Mouse (Mus musculus) ES-E14 (cell line): Measurements from ENCODE around the gene Olfr251. TPM values are rescaled to one million over a fixed set of nuclear protein-coding genes. Genes with fewer than 3 reads are reported as not detected.

Source experiments
- DNase-seq: peaks from one replicate; pipeline ENCODE4 v3.0.0-alpha.2; 2013; ENCODE audit warnings: low read depth, low spot score
- H3K27ac ChIP-seq: 2 replicates; pipeline ENCODE4 v1.5.1; 2012; ENCODE audit warnings: low read depth, mild to moderate bottlenecking, low read length, moderate library complexity, mixed read lengths; ENCODE audit not compliant: poor library complexity, insufficient read depth, severe bottlenecking
- H3K36me3 ChIP-seq: 2 replicates; pipeline ENCODE4 v1.6.1; 2012; ENCODE audit warnings: mild to moderate bottlenecking, low read length, moderate library complexity, mixed read lengths; ENCODE audit not compliant: control insufficient read depth, poor library complexity, insufficient read depth, severe bottlenecking
- H3K4me1 ChIP-seq, 2 experiments: fragments of 150-350 bp in 1 of 2; sonication (generic) in 1 of 2; 2 replicates each; pipeline ENCODE4 v1.6.1; 2012; ENCODE audit warnings: low read length in 2 of 2, mild to moderate bottlenecking in 1 of 2, mixed read lengths in 1 of 2; ENCODE audit not compliant: control insufficient read depth in 2 of 2, insufficient read depth in 2 of 2, poor library complexity in 1 of 2
- H3K4me3 ChIP-seq, 2 experiments: fragments of 150-350 bp in 1 of 2; sonication (generic) in 1 of 2; 2 replicates each; pipeline ENCODE4 v1.5.1; 2012; ENCODE audit warnings: low read length in 2 of 2, low read depth in 1 of 2, mild to moderate bottlenecking in 1 of 2, mixed read lengths in 1 of 2; ENCODE audit not compliant: insufficient read depth in 1 of 2, poor library complexity in 1 of 2, severe bottlenecking in 1 of 2
- H3K9ac ChIP-seq: 2 replicates; pipeline ENCODE4 v1.6.1; 2012; ENCODE audit warnings: low read depth, mild to moderate bottlenecking, low read length, mixed read lengths; ENCODE audit not compliant: poor library complexity, insufficient read depth, severe bottlenecking
- H3K9me3 ChIP-seq: fragments of 150-350 bp; sonication (generic); 2 replicates; pipeline ENCODE4 v1.6.1; 2012; ENCODE audit warnings: low read depth, mild to moderate bottlenecking, low read length; ENCODE audit not compliant: control insufficient read depth, insufficient read depth
- CHD2 ChIP-seq: IDR thresholded peaks from 2 replicates; pipeline ENCODE4 v1.6.1; 2014; ENCODE audit warnings: mild to moderate bottlenecking, low read depth, low read length, inconsistent platforms
- HCFC1 ChIP-seq: IDR thresholded peaks from 2 replicates; pipeline ENCODE4 v1.6.1; 2012; ENCODE audit warnings: low read length, inconsistent platforms, borderline replicate concordance; ENCODE audit not compliant: insufficient read depth
- MAFK ChIP-seq: IDR thresholded peaks from 2 replicates; pipeline ENCODE4 v1.6.1; 2014; ENCODE audit warnings: mild to moderate bottlenecking, low read depth, low read length, inconsistent platforms; ENCODE audit not compliant: insufficient read depth
- ZC3H11A ChIP-seq: IDR thresholded peaks from 2 replicates; pipeline ENCODE4 v1.6.1; 2012; ENCODE audit warnings: low read depth, mild to moderate bottlenecking, inconsistent platforms, low read length, borderline replicate concordance
- ZNF384 ChIP-seq: IDR thresholded peaks from 2 replicates; pipeline ENCODE4 v1.6.1; 2012; ENCODE audit warnings: low read depth, low read length, inconsistent platforms
- in situ Hi-C, 2 experiments: fragments of 600-800 bp; cut with MboI; formaldehyde crosslinking; loops; one replicate each; pipeline ENCODE4 v1.15.1; 2025; ENCODE audit warnings: low sequenced_read_pairs in 2 of 2, inconsistent platforms in 1 of 2; ENCODE audit not compliant: unreplicated experiment in 2 of 2
- total RNA-seq: library from RNA; depleted of rRNA; stranded (reverse); fragments of 300-350 nt; gene quantifications from 2 replicates; pipeline ENCODE4 v1.2.3, GENCODE M21; 2012; rRNA removed

Olfr251 gene
- total RNA-seq: not detected in 2 replicates

GRCm38 (mm10) chr9:38376786-38377185 lies at the start of gene Olfr251:
TSS of gene Olfr251 (plus strand) at chr9:38377086.
- no peaks in the 10 kb centered on the region for H3K4me1 ChIP-seq
- H3K36me3 ChIP-seq: no peaks in the 10 kb centered on the region
- TF ChIP-seq HCFC1: no peak
- no peak for TF ChIP-seq ZNF384
- TF ChIP-seq MAFK: no peak
- TF ChIP-seq ZC3H11A: no peak
- TF ChIP-seq CHD2: no peak
- no peak within 1 kb of the TSS for H3K9ac ChIP-seq
- H3K27ac ChIP-seq: no peak within 1 kb of the TSS
- in situ Hi-C loops: no loop called here
- H3K9me3 ChIP-seq: no peaks in the 10 kb centered on the region
- no peak for DNase-seq
- H3K4me3 ChIP-seq: no peak within 1 kb of the TSS

- Histone ChIP-seq H3K36me3 (no peaks in the 10 kb centered on the region), H3K9ac (no peak within 1 kb of the TSS), H3K9me3 (no peaks in the 10 kb centered on the region), H3K4me1 (no peaks in the 10 kb centered on the region), H3K4me3 (no peak within 1 kb of the TSS), H3K27ac (no peak within 1 kb of the TSS)
- TF ChIP-seq ZC3H11A (no peak), CHD2 (no peak), MAFK (no peak), HCFC1 (no peak), ZNF384 (no peak)
- in situ Hi-C loops: no loop called here
- no peak for DNase-seq
Observed at GRCm38 (mm10) chr9:38328760-38329159, 48.1 kb upstream of the Olfr251 start, which contains the start of gene Olfr25. TSS of gene Olfr25 (plus strand) at chr9:38329060.

GRCm38 (mm10) chr9:38348111-38348510 lies 28.8 kb upstream of the Olfr251 start, which contains the start of gene Olfr898:
TSS of gene Olfr898 (plus strand) at chr9:38348411.
- in situ Hi-C loops: no loop called here
- DNase-seq: no peak

GRCm38 (mm10) chr9:38366596-38366995 lies 10.3 kb upstream of the Olfr251 start, which contains the start of gene Olfr250:
TSS of gene Olfr250 (plus strand) at chr9:38366896.
- no peak for DNase-seq
- TF ChIP-seq CHD2 (no peak), MAFK (no peak), ZNF384 (no peak), ZC3H11A (no peak), HCFC1 (no peak)
- Histone ChIP-seq H3K9me3 (no peaks in the 10 kb centered on the region), H3K9ac (no peak within 1 kb of the TSS), H3K36me3 (no peaks in the 10 kb centered on the region), H3K4me1 (no peaks in the 10 kb centered on the region), H3K27ac (no peak within 1 kb of the TSS), H3K4me3 (no peak within 1 kb of the TSS)
- in situ Hi-C loops: no loop called here

More at GRCm38 (mm10) chr9:38348111-38348510, 28.8 kb upstream of the Olfr251 start, which contains the start of gene Olfr898:
- Histone ChIP-seq H3K4me3 (no peak within 1 kb of the TSS), H3K9ac (no peak within 1 kb of the TSS), H3K9me3 (no peaks in the 10 kb centered on the region), H3K27ac (no peak within 1 kb of the TSS), H3K36me3 (no peaks in the 10 kb centered on the region), H3K4me1 (no peaks in the 10 kb centered on the region)
- no peak for TF ChIP-seq HCFC1
- no peak for TF ChIP-seq CHD2
- no peak for TF ChIP-seq ZC3H11A
- no peak for TF ChIP-seq MAFK
- no peak for TF ChIP-seq ZNF384
